In genomic region chr15:82346580-82347302, GRCm38 (mm10) we compare ENCODE assay signal across 8 mouse cellular contexts. TPM values are rescaled to one million over a fixed set of nuclear protein-coding genes. Genes with fewer than 3 reads are reported as not detected.
DNase-seq lines count a peak whose midpoint lies in the region; ATAC-seq lines count a peak whose summit lies in the region.

No protein-coding gene starts in this region.

- H3K27me3 ChIP-seq in forebrain, embryonic 16.5 days (replicated peaks; ENCODE audit: control insufficient read depth, insufficient read depth, low read length), result no peaks in the 10 kb centered on the region
- H3K27me3 ChIP-seq in liver, embryonic 15.5 days, result no peaks in the 10 kb centered on the region

- H3K9ac ChIP-seq in forebrain, embryonic 16.5 days (replicated peaks; ENCODE audit: low read depth, low read length), result peak overlapping the region; percentile 86
- peak overlapping the region; percentile 77 for H3K9ac ChIP-seq in liver, embryonic 15.5 days

- peak overlapping the region; percentile 96 for H3K4me2 ChIP-seq in forebrain, embryonic 16.5 days (ENCODE audit: low read length)
- H3K4me2 ChIP-seq in liver, embryonic 15.5 days, result peak overlapping the region; percentile 84

- peaks cover 11% of the 10 kb centered on the region for H3K4me1 ChIP-seq in forebrain, embryonic 16.5 days (replicated peaks; ENCODE audit: control insufficient read depth, insufficient read depth, low read length)
- peaks cover 90% of the 10 kb centered on the region for H3K4me1 ChIP-seq in liver, embryonic 15.5 days (replicated peaks)

- peak overlapping the region; percentile 61 for H3K27ac ChIP-seq in forebrain, embryonic 16.5 days (ENCODE audit: low read length)
- H3K27ac ChIP-seq in liver, embryonic 15.5 days (replicated peaks), result peak overlapping the region; percentile 96

- DNase-seq in cerebellum, adult 9-10 months, result peak; percentile 53
- peak; percentile 47 for DNase-seq in A20 (ENCODE audit: low read depth, low spot score)
- no peak for DNase-seq in urinary bladder, postnatal 10 days (ENCODE audit: low spot score)
- no peak for DNase-seq in cerebellum, adult 11 months
- no peak for DNase-seq in urinary bladder, postnatal 25 days (ENCODE audit: low spot score)

- peak overlapping the region; percentile 76 for H3K4me3 ChIP-seq in forebrain, embryonic 16.5 days (replicated peaks; ENCODE audit: low read length)
- peak overlapping the region; percentile 82 for H3K4me3 ChIP-seq in liver, embryonic 15.5 days (replicated peaks)

- H3K9me3 ChIP-seq in forebrain, embryonic 16.5 days (ENCODE audit: control insufficient read depth, low read length), result no peaks in the 10 kb centered on the region
- no peaks in the 10 kb centered on the region for H3K9me3 ChIP-seq in liver, embryonic 15.5 days (replicated peaks)

- WGBS in forebrain, embryonic 16.5 days, result 61% methylated on average over 14 of the region's 14 CpGs
- whole genome bisulfite sequencing in liver, embryonic 15.5 days (ENCODE audit: insufficient replicate concordance), result 35% methylated on average over 14 of the region's 14 CpGs

- peaks cover 22% of the 10 kb centered on the region for H3K36me3 ChIP-seq in forebrain, embryonic 16.5 days (ENCODE audit: control insufficient read depth, insufficient read depth)
- H3K36me3 ChIP-seq in liver, embryonic 15.5 days (replicated peaks), result peaks cover 65% of the 10 kb centered on the region

- ATAC-seq in cerebellum, adult (ENCODE audit: insufficient number of reproducible peaks, low FRiP score, low TSS enrichment), result no peak
- no peak for ATAC-seq in forebrain, embryonic 16.5 days
- ATAC-seq in liver, embryonic 15.5 days (ENCODE audit: insufficient read depth), result no peak

RNA-seq across cellular contexts. Expression of gene Ndufa6, which starts 7.4 kb away (rescaled TPM):
- polyA plus RNA-seq in forebrain, embryonic 16.5 days (2015; fragmentation: Nextera tagmentation; extraction: Ambion mirVana), result 277 and 297 TPM in 2 replicates
- polyA plus RNA-seq in liver, embryonic 15.5 days (2015; fragmentation: Nextera tagmentation; extraction: Ambion mirVana), result 272 and 310 TPM in 2 replicates

RNA-seq across cellular contexts. Expression of gene Smdt1, which starts 8.0 kb away (rescaled TPM):
- 269 and 282 TPM in 2 replicates for polyA plus RNA-seq in forebrain, embryonic 16.5 days (2015; fragmentation: Nextera tagmentation; extraction: Ambion mirVana)
- polyA plus RNA-seq in liver, embryonic 15.5 days (2015; fragmentation: Nextera tagmentation; extraction: Ambion mirVana), result 176 TPM in 2 replicates

RNA-seq across cellular contexts. Expression of gene Pheta2, which starts 8.0 kb away (rescaled TPM):
- polyA plus RNA-seq in forebrain, embryonic 16.5 days (2015; fragmentation: Nextera tagmentation; extraction: Ambion mirVana), result 2.0 TPM in 2 replicates
- polyA plus RNA-seq in liver, embryonic 15.5 days (2015; fragmentation: Nextera tagmentation; extraction: Ambion mirVana), result 43.9 and 47.9 TPM in 2 replicates

RNA-seq across cellular contexts. Expression of gene Naga, which starts 8.0 kb away (rescaled TPM):
- 23.4 and 26.1 TPM in 2 replicates for polyA plus RNA-seq in forebrain, embryonic 16.5 days (2015; fragmentation: Nextera tagmentation; extraction: Ambion mirVana)
- polyA plus RNA-seq in liver, embryonic 15.5 days (2015; fragmentation: Nextera tagmentation; extraction: Ambion mirVana), result 43.4 and 48.6 TPM in 2 replicates

RNA-seq across cellular contexts. Expression of gene Cyp2d22, which starts 33.3 kb away (rescaled TPM):
- 1.1 and 1.4 TPM in 2 replicates for polyA plus RNA-seq in forebrain, embryonic 16.5 days (2015; fragmentation: Nextera tagmentation; extraction: Ambion mirVana)
- polyA plus RNA-seq in liver, embryonic 15.5 days (2015; fragmentation: Nextera tagmentation; extraction: Ambion mirVana), result 17.7 and 19.1 TPM in 2 replicates

Comparison
In these comparisons a context has a peak if more than half of its experiments do, and no peak if none do; other contexts are left out.
1. DNase-seq: peak in cerebellum, adult 9-10 months (single experiment) and A20 (single experiment); none in urinary bladder, postnatal 10 days (single experiment), cerebellum, adult 11 months (single experiment) and urinary bladder, postnatal 25 days (single experiment).
2. RNA of gene Pheta2, which starts 8.0 kb away (polyA plus RNA-seq): 43.9 to 47.9 TPM in liver, embryonic 15.5 days; 2.0 TPM in forebrain, embryonic 16.5 days; every median in the first group is over 10 times any median in the second.